Mouse (Mus musculus): ENCODE measurements around the gene Lrrc18.

Lrrc18 gene

DNA sequence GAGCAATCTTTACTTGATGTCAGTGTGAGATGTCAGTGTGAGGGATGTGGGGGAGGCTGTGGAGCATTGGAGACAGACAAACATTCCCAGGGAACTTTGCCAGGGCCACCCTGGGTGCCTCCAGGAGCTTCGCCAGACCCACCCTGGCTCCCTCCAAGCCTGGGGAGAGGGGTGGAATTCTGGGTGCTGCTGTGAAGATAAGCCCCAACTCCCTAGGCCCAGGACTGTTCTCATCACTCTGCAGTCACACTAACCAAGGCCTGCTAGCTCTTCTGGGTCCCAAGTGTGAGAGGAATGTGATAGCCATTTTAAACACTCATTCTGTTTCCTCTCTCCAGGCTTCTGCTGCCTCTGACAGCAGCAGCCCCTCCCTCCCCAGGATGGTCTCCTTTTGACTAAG, 16.5 kb downstream of the Lrrc18 start:
- Histone ChIP-seq H3K36me3 (ENCODE audit: control insufficient read depth, insufficient read depth, low read length, poor library complexity, severe bottlenecking) (peaks cover 22% of the 10 kb centered on the region; the same call in 1 of the 2 replicates), H3K27me3 (ENCODE audit: control insufficient read depth, insufficient read depth, low read length, poor library complexity, severe bottlenecking) (no peaks in the 10 kb centered on the region)
- no peak for DNase-seq (ENCODE audit: low read depth, low spot score)

- Histone ChIP-seq H3K36me3 (ENCODE audit: control insufficient read depth, insufficient read depth, low read length, poor library complexity, severe bottlenecking) (peaks cover 32% of the 10 kb centered on the region), H3K27me3 (ENCODE audit: control insufficient read depth, insufficient read depth, low read length, poor library complexity, severe bottlenecking) (no peaks in the 10 kb centered on the region)
- DNase-seq (ENCODE audit: low read depth, low spot score) = no peak
Observed at GRCm38 (mm10) chr14:33019050-33019449, 27.9 kb downstream of the Lrrc18 start.

GRCm38 (mm10) chr14:33019606-33020005, 28.4 kb downstream of the Lrrc18 start:
- no peak for DNase-seq (ENCODE audit: low read depth, low spot score)
- Histone ChIP-seq H3K27me3 (ENCODE audit: control insufficient read depth, insufficient read depth, low read length, poor library complexity, severe bottlenecking) (no peaks in the 10 kb centered on the region), H3K36me3 (ENCODE audit: control insufficient read depth, insufficient read depth, low read length, poor library complexity, severe bottlenecking) (peaks cover 32% of the 10 kb centered on the region)

DNA sequence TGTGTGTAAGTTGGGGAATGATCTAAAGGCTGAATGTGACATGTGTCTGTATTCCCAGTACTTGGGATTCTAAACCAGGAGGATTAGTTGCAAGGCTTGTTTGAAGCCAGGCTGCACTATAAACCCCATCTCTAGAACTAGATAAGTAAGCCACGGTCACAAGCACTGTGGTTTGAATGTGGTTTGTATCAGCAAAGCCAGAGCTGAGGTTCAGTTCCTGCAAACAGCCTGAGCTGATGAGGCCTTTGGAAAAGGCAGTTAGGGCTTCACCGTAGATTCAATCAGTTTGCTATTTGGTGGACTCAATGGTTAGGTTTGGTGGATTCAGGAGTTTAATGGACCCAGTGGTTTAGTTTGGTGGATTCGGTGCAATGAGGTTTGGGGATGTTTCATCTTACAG, 39.7 kb downstream of the Lrrc18 start:
- no peaks in the 10 kb centered on the region for H3K27me3 ChIP-seq (ENCODE audit: control insufficient read depth, insufficient read depth, low read length, poor library complexity, severe bottlenecking)
- no peak for DNase-seq (ENCODE audit: low read depth, low spot score)
- peaks cover 16% of the 10 kb centered on the region for H3K36me3 ChIP-seq (ENCODE audit: control insufficient read depth, insufficient read depth, low read length, poor library complexity, severe bottlenecking)

GRCm38 (mm10) chr14:33033424-33033823, 42.2 kb downstream of the Lrrc18 start:
- DNase-seq (ENCODE audit: low read depth, low spot score) = no peak
- no peaks in the 10 kb centered on the region for H3K27me3 ChIP-seq (ENCODE audit: control insufficient read depth, insufficient read depth, low read length, poor library complexity, severe bottlenecking)
- peaks cover 25% of the 10 kb centered on the region for H3K36me3 ChIP-seq (ENCODE audit: control insufficient read depth, insufficient read depth, low read length, poor library complexity, severe bottlenecking)

DNA sequence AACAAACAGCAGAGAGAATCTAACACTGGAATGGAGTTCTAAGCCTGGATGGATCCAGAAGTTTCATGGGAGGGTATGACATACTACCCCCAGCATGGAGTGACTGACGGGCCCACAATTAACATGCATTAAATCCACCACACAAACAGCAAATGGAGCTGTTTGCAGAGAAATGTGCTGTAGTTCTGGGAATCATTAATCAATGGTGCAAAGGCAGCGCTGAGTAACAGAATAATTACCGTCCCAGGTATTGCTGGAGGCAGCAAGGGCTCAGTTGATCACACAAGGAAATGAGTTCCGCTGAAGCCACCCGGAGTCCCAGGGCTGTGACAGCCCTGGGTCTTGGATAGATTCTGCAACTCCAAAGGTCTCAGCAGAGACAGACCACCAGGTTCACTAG, 44.2 kb downstream of the Lrrc18 start:
- H3K27me3 ChIP-seq (ENCODE audit: control insufficient read depth, insufficient read depth, low read length, poor library complexity, severe bottlenecking) = no peaks in the 10 kb centered on the region
- peaks cover 26% of the 10 kb centered on the region for H3K36me3 ChIP-seq (ENCODE audit: control insufficient read depth, insufficient read depth, low read length, poor library complexity, severe bottlenecking)
- DNase-seq (ENCODE audit: low read depth, low spot score) = no peak

- no peaks in the 10 kb centered on the region for H3K27me3 ChIP-seq (ENCODE audit: control insufficient read depth, insufficient read depth, low read length, poor library complexity, severe bottlenecking)
- no peak for DNase-seq (ENCODE audit: low read depth, low spot score)
- H3K36me3 ChIP-seq (ENCODE audit: control insufficient read depth, insufficient read depth, low read length, poor library complexity, severe bottlenecking) = peaks cover 28% of the 10 kb centered on the region
Observed at GRCm38 (mm10) chr14:33036811-33037210, 45.6 kb downstream of the Lrrc18 start.

GRCm38 (mm10) chr14:33045217-33045616, 54.0 kb downstream of the Lrrc18 start:
- no peaks in the 10 kb centered on the region for H3K27me3 ChIP-seq (ENCODE audit: control insufficient read depth, insufficient read depth, low read length, poor library complexity, severe bottlenecking)
- H3K36me3 ChIP-seq (ENCODE audit: control insufficient read depth, insufficient read depth, low read length, poor library complexity, severe bottlenecking) = peaks cover 18% of the 10 kb centered on the region
- DNase-seq (ENCODE audit: low read depth, low spot score) = no peak

DNA sequence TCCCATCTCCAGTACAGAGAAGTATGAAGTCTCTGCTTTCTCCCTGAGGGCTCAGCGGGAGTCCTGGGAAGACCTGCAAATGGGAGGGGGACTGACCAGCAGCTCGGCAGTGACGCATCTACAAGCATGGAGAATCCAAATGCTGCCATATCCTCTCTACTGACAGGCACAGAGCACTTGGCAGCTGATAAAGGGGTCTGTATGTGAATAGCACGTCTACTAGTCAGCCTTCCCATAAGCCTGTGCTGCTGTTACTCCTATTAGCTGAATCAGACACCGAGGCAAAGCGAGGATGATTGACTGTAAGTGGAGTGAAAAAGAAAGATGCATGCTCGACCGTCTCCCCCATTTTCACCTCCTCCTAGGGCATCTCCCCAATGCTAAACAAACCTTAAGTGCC, 62.3 kb downstream of the Lrrc18 start:
- Histone ChIP-seq H3K27me3 (ENCODE audit: control insufficient read depth, insufficient read depth, low read length, poor library complexity, severe bottlenecking) (no peaks in the 10 kb centered on the region), H3K36me3 (ENCODE audit: control insufficient read depth, insufficient read depth, low read length, poor library complexity, severe bottlenecking) (peaks cover 18% of the 10 kb centered on the region)
- DNase-seq (ENCODE audit: low read depth, low spot score) = no peak

DNA sequence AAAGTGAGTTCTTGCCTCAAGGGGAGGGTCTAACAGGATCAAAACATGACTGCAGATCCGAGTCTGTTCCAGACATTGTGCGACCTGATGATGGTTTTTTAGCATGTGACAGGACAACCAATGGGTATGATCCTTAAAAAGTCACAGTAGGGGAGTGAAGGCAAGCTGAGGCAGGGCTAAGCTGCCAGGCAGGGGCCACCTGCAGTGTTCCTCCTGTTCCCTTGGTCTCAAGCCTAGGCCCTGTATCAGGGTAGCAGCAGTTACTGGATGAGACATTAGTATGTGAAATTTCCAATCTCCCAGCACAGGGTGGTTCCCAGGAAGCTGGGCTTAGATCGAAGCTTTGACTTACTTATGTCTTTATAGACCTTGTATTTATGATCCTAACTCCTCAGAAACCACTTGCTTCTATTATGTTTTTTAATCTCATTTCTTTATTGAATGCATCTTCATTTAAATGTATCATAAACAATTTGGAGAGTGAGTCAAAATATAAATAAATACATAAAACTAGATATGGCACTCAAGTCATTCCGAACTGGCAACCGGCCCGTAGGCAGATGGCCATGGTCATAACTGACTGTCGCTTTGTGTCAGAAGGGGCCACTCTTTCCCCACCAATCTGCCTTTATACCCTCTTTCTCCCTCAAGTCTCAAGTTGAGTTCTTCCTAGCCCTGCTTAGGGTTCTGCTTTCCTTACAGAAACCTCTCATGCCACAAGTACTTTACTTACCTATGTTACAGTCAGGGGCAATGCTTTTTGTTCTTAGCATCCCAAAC, 67.9 kb downstream of the Lrrc18 start:
- no peaks in the 10 kb centered on the region for H3K27me3 ChIP-seq (ENCODE audit: control insufficient read depth, insufficient read depth, low read length, poor library complexity, severe bottlenecking)
- H3K36me3 ChIP-seq (ENCODE audit: control insufficient read depth, insufficient read depth, low read length, poor library complexity, severe bottlenecking) = peaks cover 10% of the 10 kb centered on the region
- no peak for DNase-seq (ENCODE audit: low read depth, low spot score)

GRCm38 (mm10) chr14:33062996-33063395, 71.8 kb downstream of the Lrrc18 start:
- DNase-seq (ENCODE audit: low read depth, low spot score) = no peak
- Histone ChIP-seq H3K36me3 (ENCODE audit: control insufficient read depth, insufficient read depth, low read length, poor library complexity, severe bottlenecking) (peaks cover 19% of the 10 kb centered on the region), H3K27me3 (ENCODE audit: control insufficient read depth, insufficient read depth, low read length, poor library complexity, severe bottlenecking) (no peaks in the 10 kb centered on the region)
